Mouse (Mus musculus) left cerebral cortex, postnatal 25 days (tissue): ENCODE results near the gene Ctu2. TPM values are rescaled to one million over a fixed set of nuclear protein-coding genes. Genes with fewer than 3 reads are reported as not detected.
A peak's percentile ranks its signal among the peaks of the same experiment; 100 is the strongest.

Source experiments
- DNase-seq, 2 experiments: peaks; one replicate each; pipeline ENCODE4 v3.0.0; 2022; ENCODE audit warnings: low spot score in 2 of 2, mixed read lengths in 1 of 2
- intact Hi-C: fragments of 180-260 bp; cut with DNase I; formaldehyde crosslinking; loops from one replicate; pipeline ENCODE4 v1.15.1; 2025
- total RNA-seq, 2 experiments: library from RNA; stranded (reverse); gene quantifications; 2 replicates each; pipeline ENCODE4 v1.2.3; 2021

Gene Ctu2
- total RNA-seq, 2 experiments from 2014 or later: 19.5 to 23.2 TPM

- intact Hi-C loops: no loop called here
- no peak for DNase-seq
Observed at GRCm38 (mm10) chr8:122470691-122471090, 5.3 kb upstream of the Ctu2 start.

- DNase-seq: peak in 1 of 2 experiments; percentile 49
- intact Hi-C loops: loop anchor here (2.0 kb wide), 1 partner anchor 13 kb away; the partner anchor contains the start of gene Snai3
Observed at GRCm38 (mm10) chr8:122473911-122474421, 2.0 kb upstream of the Ctu2 start.

GRCm38 (mm10) chr8:122474951-122475560 lies 887 bp upstream of the Ctu2 start:
- intact Hi-C loops: loop anchor here (2.0 kb wide), 1 partner anchor 14 kb away; the partner anchor contains the start of gene Snai3
- peak in 1 of 2 experiments; percentile 40 for DNase-seq

- no peak for DNase-seq
- intact Hi-C loops: no loop called here
Observed at GRCm38 (mm10) chr8:122482448-122482847, 6.5 kb downstream of the Ctu2 start.

- no peak for DNase-seq
- intact Hi-C loops: no loop called here
Observed at GRCm38 (mm10) chr8:122483877-122484276, 7.9 kb downstream of the Ctu2 start.

- intact Hi-C loops: no loop called here
- DNase-seq: no peak
Observed at GRCm38 (mm10) chr8:122484831-122485230, 8.9 kb downstream of the Ctu2 start.

- intact Hi-C loops: no loop called here
Observed at GRCm38 (mm10) chr8:122488387-122488786, 12.4 kb downstream of the Ctu2 start.

GRCm38 (mm10) chr8:122497016-122497734 lies 21.2 kb downstream of the Ctu2 start:
- intact Hi-C loops: loop anchor here (5.0 kb wide), 1 partner anchor 335 kb away; no protein-coding TSS in a partner anchor
- DNase-seq: no peak

More at GRCm38 (mm10) chr8:122488387-122488786, 12.4 kb downstream of the Ctu2 start:
- DNase-seq: no peak

- no peak for DNase-seq
- intact Hi-C loops: loop anchor here (5.0 kb wide), 1 partner anchor 334 kb away; no protein-coding TSS in a partner anchor
Observed at GRCm38 (mm10) chr8:122497912-122498311, 22.0 kb downstream of the Ctu2 start.

- peak; percentile 69 to 70 for DNase-seq
- intact Hi-C loops: loop anchor here (1.0 to 5.0 kb wide), 2 partner anchors 50 to 106 kb away; partner anchors contain the start of gene Piezo1
Observed at GRCm38 (mm10) chr8:122500856-122501255, 24.9 kb downstream of the Ctu2 start.

- DNase-seq: no peak
- intact Hi-C loops: no loop called here
Observed at GRCm38 (mm10) chr8:122511552-122511951, 35.6 kb downstream of the Ctu2 start.

- DNase-seq: no peak
- intact Hi-C loops: no loop called here
Observed at GRCm38 (mm10) chr8:122512392-122512791, 36.4 kb downstream of the Ctu2 start.

GRCm38 (mm10) chr8:122515699-122516098 lies 39.8 kb downstream of the Ctu2 start:
- DNase-seq: no peak
- intact Hi-C loops: no loop called here

GRCm38 (mm10) chr8:122517541-122518190 lies 41.7 kb downstream of the Ctu2 start:
- DNase-seq: no peak
- intact Hi-C loops: no loop called here

GRCm38 (mm10) chr8:122520611-122521010 lies 44.7 kb downstream of the Ctu2 start:
- no peak for DNase-seq
- intact Hi-C loops: no loop called here

- intact Hi-C loops: no loop called here
Observed at GRCm38 (mm10) chr8:122522796-122523651, 47.1 kb downstream of the Ctu2 start.

GRCm38 (mm10) chr8:122523652-122524360 lies 47.9 kb downstream of the Ctu2 start:
- peak; percentile 23 to 73 for DNase-seq
- intact Hi-C loops: no loop called here

More at GRCm38 (mm10) chr8:122522796-122523651, 47.1 kb downstream of the Ctu2 start:
- no peak for DNase-seq

GRCm38 (mm10) chr8:122524506-122524905 lies 48.6 kb downstream of the Ctu2 start:
- intact Hi-C loops: no loop called here
- DNase-seq: no peak

- intact Hi-C loops: no loop called here
Observed at GRCm38 (mm10) chr8:122525004-122525403, 49.1 kb downstream of the Ctu2 start.

More at GRCm38 (mm10) chr8:122525004-122525403, 49.1 kb downstream of the Ctu2 start:
- DNase-seq: no peak
